Mouse (Mus musculus): Measurements from ENCODE around the gene Rgcc.

DNA sequence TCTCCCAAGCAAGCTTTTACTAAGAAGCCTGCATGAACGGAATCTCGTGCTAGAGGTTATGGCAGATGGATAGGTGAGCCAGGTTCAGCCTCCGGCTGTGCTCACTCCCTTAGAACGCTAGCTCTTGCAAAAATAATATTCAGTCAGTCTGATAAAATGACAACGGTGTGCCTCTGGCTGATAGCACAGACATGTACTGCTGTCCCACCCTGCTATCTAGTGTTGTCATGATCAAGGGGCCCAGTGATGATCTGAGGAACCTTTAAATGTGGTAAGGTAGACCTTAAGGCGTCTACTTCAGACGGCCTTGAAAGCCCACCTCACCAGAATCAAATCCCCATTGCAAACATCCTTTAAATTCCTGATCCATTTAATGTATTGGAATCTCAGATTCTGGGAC, 5.2 kb downstream of the Rgcc start:
- no peak for TF ChIP-seq CTCF (conservative IDR thresholded peaks at IDR 0.05; ENCODE audit: low read length)
- no peak for TF ChIP-seq POU5F1 (IDR thresholded peaks at IDR 0.05; ENCODE audit: borderline replicate concordance, low read length)
- TF ChIP-seq NANOG (IDR thresholded peaks at IDR 0.05; ENCODE audit: borderline replicate concordance, low read length) = no peak
